Mouse (Mus musculus) common myeloid progenitor, adult 5-6 weeks (primary cell): ENCODE measurements around the gene Slc39a11. TPM values are rescaled to one million over a fixed set of nuclear protein-coding genes. Genes with fewer than 3 reads are reported as not detected.

Source experiments
- ATAC-seq: replicated peaks from 2 replicates; pipeline ENCODE4 v1.8.0; 2016; ENCODE audit warnings: low read depth, mild to moderate bottlenecking, moderate TSS enrichment, inconsistent platforms; ENCODE audit not compliant: poor library complexity, severe bottlenecking
- total RNA-seq: library from RNA; stranded (forward); fragments of 200-1000, 187-1606 nt; gene quantifications from 2 replicates; pipeline ENCODE4 v1.2.3, GENCODE M21; 2017

The Slc39a11 gene
- total RNA-seq, 1 experiment from 2014 or later: 25.3 TPM

- no peak for ATAC-seq
These were observed 428.3 kb downstream of the Slc39a11 start for GRCm38 (mm10) chr11:113221267-113222195.

DNA sequence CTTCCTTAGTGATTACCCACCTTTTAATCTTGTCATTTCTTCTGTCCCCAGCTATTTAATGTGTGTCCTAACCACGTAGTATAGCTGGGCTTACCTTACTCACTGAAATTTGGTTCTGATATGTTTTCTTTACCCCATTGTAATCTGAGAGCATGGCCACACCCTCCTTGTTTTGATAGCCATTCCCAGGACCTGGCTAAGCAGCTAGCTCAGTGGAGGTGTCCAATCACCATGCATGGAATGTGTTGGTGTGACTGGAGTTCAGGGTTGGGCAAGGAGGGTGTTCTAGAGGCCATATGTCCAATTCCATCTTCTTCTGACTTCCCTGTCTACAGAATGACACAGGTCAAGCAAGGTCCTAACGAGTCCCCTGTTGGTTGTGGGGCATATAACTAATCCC lies 429.2 kb downstream of the Slc39a11 start:
- ATAC-seq: no peak

DNA sequence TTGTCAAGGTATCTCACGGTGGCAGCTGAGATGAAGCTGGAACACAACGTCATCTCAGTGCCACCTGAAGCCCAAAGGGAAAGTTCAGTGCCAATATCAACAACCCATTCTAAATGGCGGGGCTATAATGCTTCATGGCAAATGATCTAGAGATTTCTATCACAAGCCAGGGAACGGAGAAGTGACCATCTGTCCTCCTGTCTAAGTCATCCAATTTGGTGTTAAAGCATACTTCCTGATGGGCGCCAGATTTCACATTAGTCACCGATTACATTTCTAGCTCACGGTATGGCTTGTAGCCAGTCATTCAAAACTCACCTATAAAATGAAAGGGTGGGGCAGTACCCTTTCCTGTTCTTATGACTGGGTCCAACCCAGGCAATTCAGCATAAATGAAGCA lies 435.1 kb downstream of the Slc39a11 start:
- ATAC-seq: no peak

- ATAC-seq: no peak
These were observed 437.4 kb downstream of the Slc39a11 start for GRCm38 (mm10) chr11:113212390-113213025.

DNA sequence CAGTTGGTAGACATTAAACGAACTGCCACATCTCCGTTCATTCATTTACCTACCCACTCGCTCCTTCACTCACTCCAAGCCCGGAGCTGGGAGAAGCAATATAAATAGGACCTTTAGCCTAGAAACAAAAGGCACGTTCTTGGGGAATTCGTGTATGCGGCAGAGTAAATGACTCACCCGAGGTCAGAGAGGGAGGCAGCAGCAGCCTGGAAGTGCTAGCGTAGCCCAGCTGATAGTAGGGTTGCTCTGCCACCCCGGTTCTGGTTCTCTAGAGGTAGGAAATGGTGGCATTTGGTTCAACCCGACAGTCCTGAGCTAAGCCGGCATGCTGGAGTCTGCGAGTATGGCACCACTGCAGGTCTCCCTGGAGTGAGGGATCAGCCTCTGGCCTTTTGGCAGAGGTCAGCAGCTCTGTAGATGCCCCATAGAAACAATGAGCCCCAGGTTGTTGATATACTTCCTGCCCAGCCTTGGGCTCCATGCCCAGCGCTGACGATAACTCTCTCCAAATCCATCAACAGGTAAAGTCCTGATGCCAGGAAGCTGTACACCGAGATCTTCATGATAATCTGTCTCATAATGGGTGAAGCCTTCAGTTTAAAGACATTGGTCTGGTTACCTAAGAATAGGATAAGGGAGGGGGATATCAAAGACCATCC lies 440.5 kb downstream of the Slc39a11 start:
- ATAC-seq: no peak

- ATAC-seq: peak; percentile 71
These were observed 441.3 kb downstream of the Slc39a11 start for GRCm38 (mm10) chr11:113208521-113209072.

- no peak for ATAC-seq
These were observed 441.9 kb downstream of the Slc39a11 start for GRCm38 (mm10) chr11:113207966-113208365.

GRCm38 (mm10) chr11:113206099-113206498 lies 443.8 kb downstream of the Slc39a11 start:
- ATAC-seq: no peak

DNA sequence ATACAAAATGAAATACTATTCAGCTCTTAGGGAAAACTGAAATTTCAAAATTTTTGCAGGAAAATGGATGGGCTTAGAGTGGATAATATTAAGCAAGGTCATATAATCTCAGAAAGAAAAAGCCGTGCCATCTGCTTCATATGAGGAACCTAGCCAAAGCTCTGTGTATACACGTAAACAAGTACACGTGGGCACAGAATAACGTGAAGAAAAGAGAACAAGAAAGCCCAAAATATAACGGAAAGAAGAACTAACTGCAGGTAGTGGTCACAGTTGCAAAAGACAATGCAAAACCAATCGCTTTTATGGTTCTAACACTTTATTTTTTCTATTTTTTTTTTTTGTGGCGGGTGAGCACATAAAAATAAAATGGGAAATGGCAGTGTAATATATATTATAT lies 446.9 kb downstream of the Slc39a11 start:
- peak; percentile 19; the same call in 1 of the 2 replicates for ATAC-seq

DNA sequence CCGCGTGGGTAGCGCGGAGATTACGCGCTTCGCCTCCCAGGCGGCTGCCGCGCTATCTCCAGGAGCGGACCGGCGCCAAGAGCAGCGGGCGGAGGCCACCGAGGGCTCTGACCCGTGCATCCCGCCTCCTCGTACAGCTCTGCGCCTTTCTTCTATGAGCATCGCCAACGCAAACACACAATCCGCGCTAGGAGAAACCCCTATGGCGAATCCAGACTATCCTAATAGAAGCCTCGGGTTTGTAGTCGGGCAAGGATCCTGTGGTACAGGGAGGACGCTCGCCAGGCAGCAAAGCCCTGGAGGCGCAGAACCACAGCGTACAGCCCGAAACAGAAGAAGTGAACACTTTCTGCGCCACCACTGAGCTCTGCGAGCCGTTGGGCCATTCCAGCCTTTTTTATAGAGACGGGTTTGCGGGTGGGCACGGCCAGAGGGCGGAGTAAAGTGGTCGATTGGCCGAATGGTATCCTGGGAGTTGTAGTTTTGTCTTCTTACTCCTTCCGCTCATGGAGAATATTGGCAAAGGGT lies 448.3 kb downstream of the Slc39a11 start:
- ATAC-seq: peak; percentile 87

DNA sequence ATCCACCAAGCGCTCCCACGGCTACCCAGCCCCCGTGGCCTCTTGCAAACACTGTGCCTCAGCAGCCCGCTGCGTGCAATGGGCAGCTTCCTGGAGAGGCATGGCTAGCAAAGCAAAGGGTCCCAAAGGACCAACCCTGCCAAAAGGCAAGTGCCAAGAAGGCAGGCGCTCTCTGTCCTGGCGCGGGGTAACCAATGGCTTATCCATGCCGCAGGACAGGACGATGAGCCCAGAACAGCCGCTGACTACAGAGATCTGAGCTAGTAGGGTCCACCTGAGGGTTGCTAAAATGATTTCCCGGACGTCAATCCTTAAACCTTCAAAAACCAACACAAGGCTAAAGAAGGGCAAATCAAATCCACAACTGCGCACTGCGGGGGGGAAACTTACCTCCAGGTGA lies 449.0 kb downstream of the Slc39a11 start:
- ATAC-seq: no peak

- ATAC-seq: no peak
These were observed 451.3 kb downstream of the Slc39a11 start for GRCm38 (mm10) chr11:113198586-113198985.

DNA sequence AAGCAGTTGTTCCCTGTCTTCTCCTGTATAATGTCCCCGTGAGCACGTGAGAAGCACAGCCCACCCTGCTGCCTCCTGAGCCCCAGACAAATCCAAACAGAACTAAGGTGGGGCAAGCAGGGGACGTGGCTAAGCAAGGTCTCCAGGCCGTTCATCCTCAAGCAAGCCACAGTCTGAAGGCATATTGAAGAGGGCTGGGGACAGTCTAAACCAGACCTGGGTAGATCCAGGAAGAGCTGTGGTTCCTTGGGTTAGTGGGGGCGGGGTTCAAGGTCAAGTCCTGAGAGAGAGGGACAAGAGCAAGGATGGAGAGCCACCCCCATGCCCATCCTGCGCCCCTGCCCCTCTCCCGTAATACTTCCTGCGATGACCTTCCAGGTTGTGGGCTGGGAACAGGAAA lies 452.3 kb downstream of the Slc39a11 start:
- no peak for ATAC-seq

DNA sequence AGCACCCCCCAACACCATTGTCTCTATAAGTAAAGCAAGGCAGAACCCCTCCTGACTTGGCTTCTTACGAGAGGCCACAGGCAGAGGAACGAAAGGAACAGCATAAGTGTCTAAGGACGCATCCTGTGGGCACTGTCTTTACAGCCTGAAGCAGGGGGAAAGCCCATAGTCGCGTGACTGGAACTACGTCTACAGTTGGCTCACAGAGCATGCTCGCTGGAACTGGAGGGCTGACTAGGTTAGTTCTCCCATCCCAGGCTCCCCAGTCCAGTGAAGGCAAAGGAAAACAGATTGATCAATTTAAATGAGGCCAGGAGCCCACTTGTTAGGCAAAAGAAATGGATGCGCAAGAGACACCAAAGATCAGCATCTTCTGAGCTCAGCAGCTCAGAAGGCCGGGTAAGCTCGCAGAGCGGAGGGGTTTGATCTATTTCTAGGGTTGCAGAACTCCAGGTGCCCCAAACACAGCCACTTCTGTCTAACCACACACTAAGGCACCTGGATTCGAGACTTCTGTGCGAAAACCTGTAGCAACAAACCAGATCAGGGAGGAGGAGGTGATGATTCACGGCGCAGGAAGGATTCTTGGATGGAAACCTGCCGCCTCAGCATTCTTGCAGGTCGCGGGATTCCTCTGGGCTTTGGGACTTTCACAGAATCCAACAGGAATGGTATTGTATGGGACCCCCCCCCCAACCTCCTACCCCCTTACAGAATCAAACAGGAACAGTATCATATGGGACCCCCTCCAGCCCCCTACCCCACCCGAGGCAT lies 453.5 kb downstream of the Slc39a11 start:
- ATAC-seq: no peak

Other genes with a start within 250 kb of the Slc39a11 start
- 3.2 and 5.6 TPM in 2 replicates for gene Sstr2, start 30.7 kb downstream of the Slc39a11 start, total RNA-seq
- gene Cog1, start 910 bp downstream of the Slc39a11 start, total RNA-seq: 17.2 and 19.2 TPM in 2 replicates
- gene Fam104a, start 34.1 kb upstream of the Slc39a11 start, total RNA-seq: 21.9 and 22.5 TPM in 2 replicates
- 10.4 and 19.1 TPM in 2 replicates for gene D11Wsu47e, start 34.3 kb upstream of the Slc39a11 start, total RNA-seq
- gene Cpsf4l, start 59.9 kb upstream of the Slc39a11 start, total RNA-seq: not detected in 2 replicates
- 10.9 and 12.4 TPM in 2 replicates for gene Cdc42ep4, start 101.8 kb upstream of the Slc39a11 start, total RNA-seq